Mouse (Mus musculus) urinary bladder, postnatal 25 days (tissue): ENCODE measurements around the gene Cables2.
A peak's percentile ranks its signal among the peaks of the same experiment; 100 is the strongest.

Experiments used
- DNase-seq: peaks from one replicate; pipeline ENCODE4 v3.0.0; 2022; ENCODE audit warnings: low spot score

Cables2 gene

GRCm38 (mm10) chr2:180273394-180274244 lies at the start of gene Cables2:
Cables2 (minus strand) TSS chr2:180273496.
- peak; percentile 77 for DNase-seq

DNA sequence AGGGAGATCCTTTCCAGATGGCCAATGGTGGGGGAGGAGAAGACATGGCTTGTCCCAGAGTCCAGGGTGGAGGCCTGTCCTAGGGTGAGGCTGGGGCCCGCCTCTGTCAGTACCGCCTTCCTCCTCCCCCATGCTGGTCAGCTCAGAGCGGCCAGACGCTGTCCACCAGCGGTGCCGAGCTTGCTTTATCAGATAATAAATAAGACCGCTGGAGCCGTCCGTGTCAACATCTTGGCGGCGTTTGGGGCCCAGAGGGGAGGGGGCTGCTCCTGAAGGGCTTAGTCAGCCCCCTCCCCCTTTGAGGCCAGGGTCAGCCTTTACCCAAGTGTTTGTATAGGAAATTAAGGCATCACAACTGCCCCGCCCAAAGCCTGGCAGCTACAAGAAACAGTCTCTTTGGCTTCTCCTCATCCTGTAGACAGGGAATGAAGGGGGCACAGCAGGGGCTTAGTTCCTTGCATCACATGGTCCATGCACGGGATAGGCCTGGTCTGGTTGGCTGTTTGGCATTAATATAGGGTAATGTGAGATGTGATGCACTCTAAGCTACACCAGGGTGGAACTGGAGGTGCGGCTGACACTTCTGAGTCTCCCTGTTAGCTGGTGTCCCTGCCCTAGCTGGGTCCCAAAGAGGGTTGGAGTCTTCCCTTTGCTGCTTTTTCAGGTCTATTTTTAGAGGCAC lies 49.5 kb upstream of the Cables2 start:
- no peak for DNase-seq

GRCm38 (mm10) chr2:180320216-180320615 lies 46.9 kb upstream of the Cables2 start:
- DNase-seq = no peak

- no peak for DNase-seq
These were observed 44.3 kb upstream of the Cables2 start for GRCm38 (mm10) chr2:180317591-180317990.

- DNase-seq = no peak
These were observed 41.0 kb upstream of the Cables2 start for GRCm38 (mm10) chr2:180314292-180314691.

- DNase-seq = no peak
These were observed 37.9 kb upstream of the Cables2 start for GRCm38 (mm10) chr2:180311147-180311546.

GRCm38 (mm10) chr2:180307680-180308079 lies 34.4 kb upstream of the Cables2 start:
- DNase-seq = no peak

DNA sequence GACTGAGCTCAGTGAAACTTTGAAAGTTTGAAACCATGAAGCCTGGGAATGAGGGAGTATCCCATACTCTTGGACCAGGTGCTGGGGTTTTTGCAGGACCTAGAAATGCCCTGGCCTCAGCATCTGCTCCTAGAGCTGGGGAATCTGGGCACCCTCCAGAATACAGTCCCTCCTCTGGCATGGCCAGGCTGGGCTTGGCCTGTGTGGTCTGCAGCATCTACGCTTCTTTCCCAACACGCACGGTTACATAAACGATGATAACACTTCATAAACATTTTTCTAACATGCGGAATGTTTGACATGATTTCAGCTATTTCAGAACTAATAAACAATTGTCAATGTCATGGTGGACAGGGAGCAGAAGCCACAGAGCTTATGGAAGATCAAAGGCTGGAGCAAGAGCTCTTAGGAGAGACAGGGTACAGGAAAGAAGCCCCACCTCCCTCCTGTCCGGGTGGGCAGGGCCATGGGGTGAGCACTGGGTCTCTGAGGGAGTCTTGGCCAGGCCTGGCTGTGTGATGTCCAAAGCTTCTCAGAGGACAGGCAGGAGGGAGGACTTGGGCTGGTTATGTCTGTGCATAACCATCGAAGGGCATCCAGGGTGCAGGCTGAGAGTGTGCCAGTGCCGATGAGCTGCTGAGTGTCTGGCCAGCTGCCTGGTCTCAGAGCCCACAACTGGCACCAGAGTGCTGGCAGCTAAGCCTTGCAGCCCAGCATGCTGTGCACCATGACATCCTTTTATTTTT lies 33.3 kb upstream of the Cables2 start:
- peak; percentile 19 for DNase-seq

DNA sequence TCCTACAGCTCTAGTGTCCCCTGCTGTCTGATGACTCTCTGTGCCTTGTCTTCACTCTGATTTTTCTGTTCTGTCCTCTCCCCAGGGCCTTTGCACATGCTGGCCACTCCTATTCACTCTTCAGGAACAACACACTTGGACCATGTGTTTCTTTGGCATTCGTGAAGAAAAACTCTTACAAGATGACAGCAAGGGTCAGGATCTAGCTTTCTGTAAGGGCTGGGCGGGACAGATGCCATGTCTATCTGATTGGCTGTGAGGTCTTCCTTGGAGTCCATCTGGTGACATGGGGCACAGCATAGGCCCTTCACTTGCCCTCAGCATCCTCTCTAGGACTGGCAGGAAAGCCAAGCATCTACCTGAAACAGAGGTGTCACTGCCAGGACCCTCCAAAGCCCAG lies 32.7 kb upstream of the Cables2 start:
- DNase-seq = no peak

- no peak for DNase-seq
These were observed 32.2 kb upstream of the Cables2 start for GRCm38 (mm10) chr2:180305490-180305889.

GRCm38 (mm10) chr2:180304554-180304953 lies 31.3 kb upstream of the Cables2 start:
- DNase-seq = no peak

DNA sequence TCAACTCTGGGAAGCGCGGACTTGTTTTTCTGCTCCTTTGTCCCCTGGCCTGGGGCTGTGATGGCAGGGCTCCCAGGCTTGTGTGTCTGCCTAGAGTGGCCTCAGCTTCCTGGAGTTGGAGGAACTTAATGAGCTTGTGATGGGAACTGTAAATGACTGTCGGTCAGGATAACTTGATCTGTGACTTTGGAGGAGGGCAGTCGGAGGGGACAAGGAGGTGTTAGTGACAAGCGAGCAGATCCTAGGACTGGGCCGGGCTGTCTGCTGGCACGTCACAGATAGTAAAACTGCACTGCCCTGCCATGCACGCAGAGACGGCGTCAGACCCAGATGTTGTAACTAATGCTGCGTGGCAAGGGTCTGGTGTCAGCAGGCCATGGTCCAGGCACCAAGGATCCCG lies 30.2 kb upstream of the Cables2 start:
- DNase-seq = no peak

GRCm38 (mm10) chr2:180302201-180302600 lies 28.9 kb upstream of the Cables2 start:
- no peak for DNase-seq

- DNase-seq = no peak
These were observed 27.5 kb upstream of the Cables2 start for GRCm38 (mm10) chr2:180300771-180301170.

GRCm38 (mm10) chr2:180300252-180300651 lies 27.0 kb upstream of the Cables2 start:
- no peak for DNase-seq

DNA sequence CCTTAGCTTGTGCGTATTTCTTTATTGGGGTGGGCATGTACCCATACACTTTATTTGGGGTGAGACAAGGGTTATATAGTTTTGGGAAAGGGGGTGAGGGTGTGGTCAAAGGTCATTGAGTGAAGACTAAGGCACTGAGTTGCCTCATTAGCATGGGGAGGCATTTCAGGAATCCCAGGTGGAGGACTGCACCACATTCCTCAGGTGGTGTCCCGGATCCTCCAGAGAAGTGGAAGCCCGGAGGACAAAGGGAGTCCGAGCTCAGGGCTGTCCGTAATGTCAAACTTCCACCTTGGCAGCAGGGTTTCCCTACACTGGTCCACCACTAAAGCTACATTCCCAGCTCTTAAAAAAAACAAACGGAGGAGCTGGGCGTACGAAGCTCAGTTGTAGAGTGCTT lies 19.6 kb upstream of the Cables2 start:
- no peak for DNase-seq

DNA sequence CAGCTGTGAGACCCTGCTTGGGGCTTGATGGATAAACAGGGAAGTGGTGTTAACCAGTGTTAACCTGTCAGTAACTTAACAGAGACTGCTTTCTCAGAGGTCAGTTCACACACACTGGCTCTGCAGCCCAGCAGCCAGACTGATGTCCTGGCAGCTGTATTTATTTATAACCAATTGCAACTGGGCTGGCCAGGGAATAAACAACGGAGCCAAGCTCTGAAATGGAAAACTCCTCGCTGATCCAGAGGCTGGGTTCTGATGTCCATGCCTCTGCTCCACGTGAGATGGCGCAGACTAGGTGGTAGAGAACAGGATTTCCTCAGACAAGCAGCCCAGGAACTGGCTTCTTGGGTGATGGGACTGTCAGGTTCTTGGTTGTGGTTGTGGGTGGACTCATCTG lies 18.7 kb upstream of the Cables2 start:
- DNase-seq = no peak

DNA sequence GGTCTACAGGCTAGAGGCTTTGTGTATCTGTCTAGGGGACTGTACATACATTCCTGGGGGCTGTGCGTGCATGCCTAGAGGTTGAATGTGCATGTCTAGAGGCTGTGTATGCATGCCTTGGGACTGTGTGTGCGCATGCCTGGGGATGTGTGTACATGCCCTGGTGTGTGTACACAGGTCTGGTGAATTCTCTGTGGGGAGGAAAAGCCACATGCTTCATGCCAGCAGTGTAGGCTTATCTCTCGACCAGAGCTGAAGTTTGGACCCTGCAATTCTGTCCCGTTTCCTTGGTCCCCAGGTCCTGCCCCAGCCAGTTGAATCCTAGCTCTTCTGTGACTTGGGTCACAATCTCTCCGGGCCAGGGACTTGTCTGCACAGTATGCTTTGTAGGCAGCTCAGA lies 18.3 kb upstream of the Cables2 start:
- no peak for DNase-seq

GRCm38 (mm10) chr2:180290503-180290902 lies 17.2 kb upstream of the Cables2 start:
- DNase-seq = no peak

DNA sequence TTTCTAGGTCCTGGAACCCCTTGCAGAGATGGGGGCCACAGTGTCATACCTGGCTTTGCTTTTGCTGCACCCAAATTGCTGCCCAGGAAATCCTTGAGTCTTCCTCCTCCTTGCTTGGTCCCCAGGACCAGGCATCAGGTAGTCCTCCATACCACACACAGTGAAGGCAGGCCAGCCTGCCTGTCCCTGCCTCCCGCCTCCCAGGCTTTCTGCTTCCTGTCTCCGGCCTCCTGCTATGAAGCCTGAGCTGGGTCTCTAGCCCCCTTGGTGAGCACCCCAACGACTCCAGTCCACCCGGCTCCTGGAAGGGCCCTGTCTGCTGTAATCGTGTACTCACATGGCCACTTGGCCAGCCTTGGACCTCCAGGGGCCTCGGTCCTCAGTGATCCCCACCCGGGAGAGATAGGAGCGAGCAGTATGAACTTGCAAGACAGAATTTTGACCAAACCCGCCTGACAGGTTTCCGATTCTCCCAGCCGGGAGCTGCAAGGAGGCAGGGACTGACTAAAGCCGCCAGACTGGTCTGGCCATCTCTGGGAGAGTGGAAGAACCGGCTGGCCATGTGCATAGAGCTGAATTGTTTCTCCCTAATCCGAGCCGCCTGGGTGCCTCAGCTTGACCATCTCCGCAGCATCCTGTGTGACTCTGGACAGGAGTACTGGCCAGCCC lies 16.3 kb upstream of the Cables2 start, which contains the start of gene Rbbp8nl:
Gene Rbbp8nl, minus strand, starts transcription at position 440 of the 669 bp plus-strand sequence.
- peak; percentile 81 for DNase-seq

- no peak for DNase-seq
These were observed 15.7 kb upstream of the Cables2 start for GRCm38 (mm10) chr2:180288966-180289365.

GRCm38 (mm10) chr2:180279321-180279720 lies 6.0 kb upstream of the Cables2 start:
- no peak for DNase-seq
